Mouse (Mus musculus) brain, embryonic 14.5 days (tissue): ENCODE measurements at regions not wholly inside any gene's neighbourhood (a gene's known extent, or its start where the extent isn't known, plus 50 kb on each side); places are given as distances from the start of the nearest gene placed in this dataset.

Experiments
- CTCF ChIP-seq: fragments of 200-500 bp; IDR thresholded peaks from 2 replicates; pipeline ENCODE4 v1.5.1; 2012; ENCODE audit warnings: inconsistent platforms, mild to moderate bottlenecking, moderate library complexity, borderline replicate concordance; ENCODE audit not compliant: insufficient read depth, insufficient read length; ENCODE audit errors: extremely low read depth
- POLR2A ChIP-seq: fragments of 200-500 bp; IDR thresholded peaks from 2 replicates; pipeline ENCODE4 v1.6.1; 2012; ENCODE audit warnings: mild to moderate bottlenecking, inconsistent platforms, borderline replicate concordance; ENCODE audit not compliant: poor library complexity, insufficient read depth, insufficient read length, severe bottlenecking; ENCODE audit errors: extremely low read depth

GRCm38 (mm10) chr12:57891556-57891955 is 320.0 kb upstream of the Sstr1 start:
- TF ChIP-seq POLR2A (no peak), CTCF (no peak)
